Mouse (Mus musculus) spleen, adult 2 months (tissue): ENCODE measurements at regions not wholly inside any gene's neighbourhood (a gene's known extent, or its start where the extent isn't known, plus 50 kb on each side); places are given as distances from the start of the nearest gene placed in this dataset.

Experiments
- DNase-seq, 2 experiments: peaks; one replicate each; pipeline versions ENCODE4 v3.0.0 to v3.0.0-alpha.2; 2012 to 2021; ENCODE audit warnings: low spot score in 2 of 2, low read depth in 1 of 2
- H3K27ac ChIP-seq: fragments of 200-500 bp; 2 replicates; pipeline ENCODE4 v1.5.1; 2012; ENCODE audit warnings: low read length, inconsistent platforms; ENCODE audit not compliant: insufficient read depth
- H3K27me3 ChIP-seq: fragments of 200-500 bp; 2 replicates; pipeline ENCODE4 v1.6.1; 2012; ENCODE audit warnings: mild to moderate bottlenecking, moderate library complexity, low read length, inconsistent platforms; ENCODE audit not compliant: control insufficient read depth, insufficient read depth
- H3K36me3 ChIP-seq: fragments of 200-500 bp; 2 replicates; pipeline ENCODE4 v1.6.1; 2012; ENCODE audit warnings: mild to moderate bottlenecking, low read length, inconsistent platforms; ENCODE audit not compliant: control insufficient read depth, insufficient read depth
- H3K4me1 ChIP-seq: fragments of 200-500 bp; 2 replicates; pipeline ENCODE4 v1.6.1; 2011; ENCODE audit warnings: inconsistent platforms; ENCODE audit not compliant: control insufficient read depth, insufficient read depth, insufficient read length
- H3K4me3 ChIP-seq: fragments of 200-500 bp; 2 replicates; pipeline ENCODE4 v1.5.1; 2011; ENCODE audit warnings: mild to moderate bottlenecking, inconsistent platforms; ENCODE audit not compliant: insufficient read depth, insufficient read length; ENCODE audit errors: extremely low read depth
- CTCF ChIP-seq: fragments of 200-500 bp; IDR thresholded peaks from 2 replicates; pipeline ENCODE4 v1.5.1; 2011; ENCODE audit warnings: mild to moderate bottlenecking, inconsistent platforms; ENCODE audit not compliant: insufficient read depth, insufficient read length, insufficient replicate concordance; ENCODE audit errors: extremely low read depth
- POLR2A ChIP-seq: fragments of 200-500 bp; IDR thresholded peaks from 2 replicates; pipeline ENCODE4 v1.6.1; 2011; ENCODE audit warnings: low read depth, low read length, inconsistent platforms
- WGBS: fragments of 180-500 bp; shearing (Covaris S2); methylation state at CpG from one replicate; pipeline ENCODE4 v1.1.7; 2018; 5-methylcytosine and 5-hydroxymethylcytosine counted together

GRCm38 (mm10) chr13:6446976-6447375 is 101.0 kb upstream of the Pitrm1 start:
- Histone ChIP-seq H3K27me3 (no peaks in the 10 kb centered on the region), H3K27ac (no peak overlapping the region), H3K4me1 (no peaks in the 10 kb centered on the region), H3K4me3 (no peak overlapping the region), H3K36me3 (no peaks in the 10 kb centered on the region)
- TF ChIP-seq CTCF (no peak), POLR2A (no peak)
- no peak for DNase-seq

GRCm38 (mm10) chr13:6461363-6461762 is 86.6 kb upstream of the Pitrm1 start:
- Histone ChIP-seq H3K27me3 (no peaks in the 10 kb centered on the region), H3K27ac (no peak overlapping the region), H3K4me3 (no peak overlapping the region), H3K36me3 (no peaks in the 10 kb centered on the region), H3K4me1 (no peaks in the 10 kb centered on the region)
- WGBS = 53% methylated on average over 6 of the region's 6 CpGs
- no peak for DNase-seq
- no peak for TF ChIP-seq POLR2A
- TF ChIP-seq CTCF = no peak

- Histone ChIP-seq H3K36me3 (no peaks in the 10 kb centered on the region), H3K4me1 (no peaks in the 10 kb centered on the region), H3K27ac (no peak overlapping the region), H3K4me3 (no peak overlapping the region), H3K27me3 (no peaks in the 10 kb centered on the region)
- TF ChIP-seq POLR2A = no peak
- TF ChIP-seq CTCF = no peak
- 85% methylated on average over 9 of the region's 9 CpGs for WGBS
- no peak for DNase-seq
These were observed 82.0 kb upstream of the Pitrm1 start for GRCm38 (mm10) chr13:6465911-6466419.

GRCm38 (mm10) chr13:6469446-6470227 is 78.3 kb upstream of the Pitrm1 start:
- Histone ChIP-seq H3K36me3 (no peaks in the 10 kb centered on the region), H3K4me1 (no peaks in the 10 kb centered on the region), H3K27ac (no peak overlapping the region), H3K27me3 (no peaks in the 10 kb centered on the region), H3K4me3 (no peak overlapping the region)
- WGBS = 55% methylated on average over 11 of the region's 11 CpGs
- peak in 1 of 2 experiments; percentile 5 for DNase-seq
- TF ChIP-seq POLR2A (no peak), CTCF (no peak)

- no peak overlapping the region for H3K4me3 ChIP-seq
- no peak for DNase-seq
- no peaks in the 10 kb centered on the region for H3K27me3 ChIP-seq
- H3K27ac ChIP-seq = no peak overlapping the region
- WGBS = 89% methylated on average over 15 of the region's 15 CpGs
- no peak for TF ChIP-seq CTCF
- TF ChIP-seq POLR2A = no peak
- H3K36me3 ChIP-seq = no peaks in the 10 kb centered on the region
- H3K4me1 ChIP-seq = no peaks in the 10 kb centered on the region
These were observed 77.5 kb upstream of the Pitrm1 start for GRCm38 (mm10) chr13:6470286-6471103.

- H3K27ac ChIP-seq = no peak overlapping the region
- DNase-seq = peak; percentile 12 to 42
- no peak overlapping the region for H3K4me3 ChIP-seq
- no peak for TF ChIP-seq POLR2A
- peak; percentile 72; the same call in 1 of the 2 replicates for TF ChIP-seq CTCF
- H3K4me1 ChIP-seq = no peaks in the 10 kb centered on the region
- H3K27me3 ChIP-seq = no peaks in the 10 kb centered on the region
- 11% methylated on average over 7 of the region's 7 CpGs for WGBS
- no peaks in the 10 kb centered on the region for H3K36me3 ChIP-seq
These were observed 76.3 kb upstream of the Pitrm1 start for GRCm38 (mm10) chr13:6471643-6472042.
